Mouse (Mus musculus): Measurements from ENCODE around the gene AL732309.1. TPM values are rescaled to one million over a fixed set of nuclear protein-coding genes. Genes with fewer than 3 reads are reported as not detected.

The AL732309.1 gene
- polyA plus RNA-seq, 1 experiment, result 20.9 TPM

GRCm38 (mm10) chr2:25195211-25196156 is 51.2 kb downstream of the AL732309.1 start:
- peaks cover 26% of the 10 kb centered on the region for H3K4me1 ChIP-seq (ENCODE audit: control insufficient read depth, insufficient read depth, low read length)
- peak; percentile 72 for DNase-seq
- WGBS, result 22% methylated on average over 55 of the region's 55 CpGs
- H3K4me3 ChIP-seq (replicated peaks; ENCODE audit: extremely low read depth, low read depth, low read length), result peak overlapping the region; percentile 61
- no peak for TF ChIP-seq POLR2A (IDR thresholded peaks at IDR 0.05; ENCODE audit: borderline replicate concordance, extremely low read depth, low read depth, low read length)
- TF ChIP-seq CTCF (IDR thresholded peaks at IDR 0.05; ENCODE audit: insufficient read depth, low read length), result no peak

Other genes with a start within 250 kb of the AL732309.1 start
- gene Nsmf, start 192.5 kb downstream of the AL732309.1 start, polyA plus RNA-seq (2012; rRNA removed), result 124 and 135 TPM in 2 replicates
- 2.0 and 2.6 TPM in 2 replicates for gene Entpd8, start 166.6 kb downstream of the AL732309.1 start, polyA plus RNA-seq (2012; rRNA removed)
- 2.1 and 2.4 TPM in 2 replicates for gene Noxa1, start 151.7 kb downstream of the AL732309.1 start, polyA plus RNA-seq (2012; rRNA removed)
- 46.0 and 69.2 TPM in 2 replicates for gene Nrarp, start 66.1 kb downstream of the AL732309.1 start, polyA plus RNA-seq (2012; rRNA removed)
- 52.8 and 54.9 TPM in 2 replicates for gene Tor4a, start 50.0 kb downstream of the AL732309.1 start, polyA plus RNA-seq (2012; rRNA removed)
- 58.0 and 94.5 TPM in 2 replicates for gene Nelfb, start 35.4 kb downstream of the AL732309.1 start, polyA plus RNA-seq (2012; rRNA removed)
- not detected in 2 replicates for gene Stpg3, start 32.2 kb downstream of the AL732309.1 start, polyA plus RNA-seq (2012; rRNA removed)
- gene Fam166a, start 28.1 kb downstream of the AL732309.1 start, polyA plus RNA-seq (2012; rRNA removed), result 0.17 TPM in 1 of 2 replicates, not detected in the other
- gene Tubb4b, start 22.2 kb downstream of the AL732309.1 start, polyA plus RNA-seq (2012; rRNA removed), result 490 and 623 TPM in 2 replicates
- gene Slc34a3, start 12.5 kb downstream of the AL732309.1 start, polyA plus RNA-seq (2012; rRNA removed), result not detected in 2 replicates
- 0.76 TPM in 1 of 2 replicates, not detected in the other for gene Rnf224, start 10.1 kb downstream of the AL732309.1 start, polyA plus RNA-seq (2012; rRNA removed)
- 14.1 and 28.6 TPM in 2 replicates for gene Rnf208, start 4.6 kb downstream of the AL732309.1 start, polyA plus RNA-seq (2012; rRNA removed)
- 120 TPM in 1 of 2 replicates, not detected in the other for gene Cysrt1, start 4.4 kb downstream of the AL732309.1 start, polyA plus RNA-seq (2012; rRNA removed)
- gene Tmem203, start 8.6 kb upstream of the AL732309.1 start, polyA plus RNA-seq (2012; rRNA removed), result 53.5 and 54.5 TPM in 2 replicates
- gene Tprn, start 15.8 kb upstream of the AL732309.1 start, polyA plus RNA-seq (2012; rRNA removed), result 17.4 and 24.3 TPM in 2 replicates
- gene Ssna1, start 25.6 kb upstream of the AL732309.1 start, polyA plus RNA-seq (2012; rRNA removed), result 41.6 and 49.5 TPM in 2 replicates
- gene Anapc2, start 25.6 kb upstream of the AL732309.1 start, polyA plus RNA-seq (2012; rRNA removed), result 82.1 and 133 TPM in 2 replicates
- 0.40 TPM in 1 of 2 replicates, not detected in the other for gene Tmem210, start 41.3 kb upstream of the AL732309.1 start, polyA plus RNA-seq (2012; rRNA removed)
- 52.8 and 59.6 TPM in 2 replicates for gene Lrrc26, start 43.1 kb upstream of the AL732309.1 start, polyA plus RNA-seq (2012; rRNA removed)
- gene Grin1, start 72.3 kb upstream of the AL732309.1 start, polyA plus RNA-seq (2012; rRNA removed), result 0.46 and 0.52 TPM in 2 replicates
- 14.4 and 18.1 TPM in 2 replicates for gene Man1b1, start 85.5 kb upstream of the AL732309.1 start, polyA plus RNA-seq (2012; rRNA removed)
- gene Dpp7, start 109.5 kb upstream of the AL732309.1 start, polyA plus RNA-seq (2012; rRNA removed), result 33.6 and 36.4 TPM in 2 replicates
- 59.5 and 65.3 TPM in 2 replicates for gene Uap1l1, start 118.8 kb upstream of the AL732309.1 start, polyA plus RNA-seq (2012; rRNA removed)
- 5.5 and 6.3 TPM in 2 replicates for gene Sapcd2, start 125.5 kb upstream of the AL732309.1 start, polyA plus RNA-seq (2012; rRNA removed)
- gene Entpd2, start 149.0 kb upstream of the AL732309.1 start, polyA plus RNA-seq (2012; rRNA removed), result 18.4 and 18.6 TPM in 2 replicates
- gene Npdc1, start 152.5 kb upstream of the AL732309.1 start, polyA plus RNA-seq (2012; rRNA removed), result 166 and 185 TPM in 2 replicates
- 2.1 and 3.0 TPM in 2 replicates for gene Fut7, start 176.4 kb upstream of the AL732309.1 start, polyA plus RNA-seq (2012; rRNA removed)
- 52.4 and 61.5 TPM in 2 replicates for gene Abca2, start 181.8 kb upstream of the AL732309.1 start, polyA plus RNA-seq (2012; rRNA removed)
- gene Clic3, start 210.0 kb upstream of the AL732309.1 start, polyA plus RNA-seq (2012; rRNA removed), result 1,602 and 1,847 TPM in 2 replicates
- gene Paxx, start 214.2 kb upstream of the AL732309.1 start, polyA plus RNA-seq (2012; rRNA removed), result 74.6 and 76.0 TPM in 2 replicates
- 0.62 and 0.80 TPM in 2 replicates for gene Ptgds, start 223.2 kb upstream of the AL732309.1 start, polyA plus RNA-seq (2012; rRNA removed)
- gene Lcn12, start 247.0 kb upstream of the AL732309.1 start, polyA plus RNA-seq (2012; rRNA removed), result not detected in 2 replicates

Data from lung, adult 2 months (tissue).